Mouse (Mus musculus) stomach, postnatal 0 days (tissue): Measurements from ENCODE around the gene Naa15.

Experiments used
- CTCF ChIP-seq: IDR thresholded peaks from 2 replicates; pipeline ENCODE4 v1.5.1; 2016; ENCODE audit warnings: antibody characterized with exemption, low read depth, mild to moderate bottlenecking, moderate library complexity
- EP300 ChIP-seq: optimal IDR thresholded peaks from 2 replicates; pipeline ENCODE3; 2016; ENCODE audit warnings: antibody characterized with exemption

- TF ChIP-seq CTCF = no peak
- TF ChIP-seq EP300 = no peak
Observed at GRCm38 (mm10) chr3:51366926-51367325, 48.0 kb upstream of the Naa15 start.
